Mouse (Mus musculus) E14TG2a.4 (cell line): ENCODE results near the gene Olfr750.

ENCODE experiments used
- CTCF ChIP-seq: conservative IDR thresholded peaks from 2 replicates; pipeline ENCODE4 v1.5.1; 2014; ENCODE audit warnings: low read length
- NANOG ChIP-seq: IDR thresholded peaks from 2 replicates; pipeline ENCODE4 v1.6.1; 2014; ENCODE audit warnings: borderline replicate concordance, low read length, mixed read lengths
- POU5F1 ChIP-seq: IDR thresholded peaks from 2 replicates; pipeline ENCODE4 v1.6.1; 2014; ENCODE audit warnings: low read length, borderline replicate concordance

GRCm38 (mm10) chr14:51026391-51027133 is 47.7 kb downstream of the Olfr750 start:
- TF ChIP-seq CTCF (peak; percentile 43), NANOG (no peak), POU5F1 (no peak)
